Mouse (Mus musculus) liver, adult 2 months (tissue): ENCODE data around the gene Fbxl5. TPM values are rescaled to one million over a fixed set of nuclear protein-coding genes. Genes with fewer than 3 reads are reported as not detected.

Experiments used
- DNase-seq: peaks from one replicate; pipeline ENCODE4 v3.0.0-alpha.2; 2011; ENCODE audit warnings: low read depth, low spot score; ENCODE audit errors: extremely low read depth
- H3K27ac ChIP-seq: fragments of 200-500 bp; replicated peaks from 2 replicates; pipeline ENCODE4 v1.5.1; 2012; ENCODE audit warnings: low read depth, mild to moderate bottlenecking, control low read depth, inconsistent platforms, low read length; ENCODE audit not compliant: insufficient read depth
- H3K27me3 ChIP-seq: fragments of 200-500 bp; 2 replicates; pipeline ENCODE4 v1.6.1; 2012; ENCODE audit warnings: mild to moderate bottlenecking, moderate library complexity, low read length, inconsistent platforms; ENCODE audit not compliant: control insufficient read depth, insufficient read depth
- H3K36me3 ChIP-seq: fragments of 200-500 bp; 2 replicates; pipeline ENCODE4 v1.6.1; 2012; ENCODE audit warnings: low read length, inconsistent platforms; ENCODE audit not compliant: control insufficient read depth, insufficient read depth
- H3K4me1 ChIP-seq: fragments of 200-500 bp; 2 replicates; pipeline ENCODE4 v1.6.1; 2011; ENCODE audit warnings: low read length; ENCODE audit not compliant: control insufficient read depth, insufficient read depth
- H3K4me3 ChIP-seq: fragments of 200-500 bp; 2 replicates; pipeline ENCODE4 v1.5.1; 2011; ENCODE audit warnings: low read depth, mild to moderate bottlenecking, control low read depth, low read length, moderate library complexity; ENCODE audit not compliant: insufficient read depth
- H3K79me2 ChIP-seq: fragments of 200-500 bp; 2 replicates; pipeline ENCODE4 v1.6.1; 2012; ENCODE audit warnings: inconsistent platforms, mild to moderate bottlenecking, low read length, moderate library complexity; ENCODE audit not compliant: control insufficient read depth, insufficient read depth
- H3K9ac ChIP-seq: fragments of 200-500 bp; 2 replicates; pipeline ENCODE4 v1.6.1; 2012; ENCODE audit warnings: low read depth, mild to moderate bottlenecking, control low read depth, inconsistent platforms, low read length
- CTCF ChIP-seq: fragments of 200-500 bp; IDR thresholded peaks from 2 replicates; pipeline ENCODE4 v1.5.1; 2011; ENCODE audit warnings: low read depth, low read length, control low read depth
- POLR2A ChIP-seq: fragments of 200-500 bp; IDR thresholded peaks from 2 replicates; pipeline ENCODE4 v1.6.1; 2011; ENCODE audit warnings: low read length, control low read depth; ENCODE audit not compliant: insufficient read depth; ENCODE audit errors: extremely low read depth
- WGBS: fragments of 180-500 bp; shearing (Covaris S2); methylation state at CpG from one replicate; pipeline ENCODE4 v1.1.7; 2018; 5-methylcytosine and 5-hydroxymethylcytosine counted together
- polyA plus RNA-seq: library from polyadenylated mRNA; depleted of rRNA; stranded (reverse); fragments of >200 nt; gene quantifications from 2 replicates; pipeline ENCODE4 v1.2.3, GENCODE M21; 2012
- total RNA-seq: library from RNA; depleted of rRNA; stranded (reverse); fragments of >200 nt; gene quantifications from 2 replicates; pipeline ENCODE4 v1.2.3, GENCODE M21; 2014

Fbxl5 gene
- total and polyA plus RNA-seq, 2 experiments: 17.4 to 41.8 TPM

DNA sequence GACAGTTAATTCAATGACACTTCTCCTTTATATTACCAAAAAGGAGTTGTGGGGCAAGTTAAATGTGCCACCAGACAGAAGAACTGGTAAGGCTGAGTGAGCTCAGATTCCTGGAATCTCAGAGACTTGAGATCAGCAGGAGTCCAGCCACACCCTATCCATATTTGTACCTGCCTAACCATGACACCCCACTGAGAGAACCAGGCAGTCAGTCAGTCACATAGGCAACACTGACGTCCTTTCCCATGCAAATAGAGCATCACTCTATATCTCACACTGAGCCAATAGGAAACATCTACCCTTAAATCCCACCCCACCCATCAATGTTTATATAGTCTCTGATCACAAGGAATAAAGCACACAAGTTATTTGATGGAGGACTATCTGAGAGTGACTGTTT lies 5.7 kb downstream of the Fbxl5 start:
- no peak overlapping the region for H3K9ac ChIP-seq
- no peak for DNase-seq
- TF ChIP-seq POLR2A (no peak), CTCF (no peak)
- H3K36me3 ChIP-seq: no peaks in the 10 kb centered on the region
- H3K4me3 ChIP-seq: no peak overlapping the region
- no peak overlapping the region for H3K27ac ChIP-seq
- no peaks in the 10 kb centered on the region for H3K4me1 ChIP-seq
- WGBS: 53% methylated on average over 1 of the region's 1 CpGs
- no peaks in the 10 kb centered on the region; the same call in 1 of the 2 replicates for H3K27me3 ChIP-seq
- no peaks in the 10 kb centered on the region for H3K79me2 ChIP-seq

DNA sequence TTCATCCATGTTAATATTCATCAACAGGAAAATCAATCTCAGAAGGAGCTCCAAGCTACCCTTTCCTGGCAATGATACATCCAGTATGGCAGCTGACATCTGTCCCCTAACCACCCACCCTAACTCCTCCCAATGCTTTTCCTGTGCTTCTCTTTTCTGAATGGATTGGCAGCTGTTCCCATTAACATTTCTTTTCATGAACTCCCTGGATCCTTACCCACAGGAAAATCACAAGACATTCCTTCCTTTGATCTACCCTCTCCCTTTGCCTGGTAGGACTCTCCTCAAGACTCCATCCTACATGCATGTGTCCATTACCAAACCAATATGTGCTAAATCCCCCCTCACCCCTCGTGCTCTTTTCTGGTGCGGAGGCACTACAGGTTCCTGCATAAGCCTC lies 6.9 kb downstream of the Fbxl5 start:
- no peak overlapping the region for H3K9ac ChIP-seq
- no peaks in the 10 kb centered on the region for H3K4me1 ChIP-seq
- WGBS: 85% methylated on average over 2 of the region's 2 CpGs

DNA sequence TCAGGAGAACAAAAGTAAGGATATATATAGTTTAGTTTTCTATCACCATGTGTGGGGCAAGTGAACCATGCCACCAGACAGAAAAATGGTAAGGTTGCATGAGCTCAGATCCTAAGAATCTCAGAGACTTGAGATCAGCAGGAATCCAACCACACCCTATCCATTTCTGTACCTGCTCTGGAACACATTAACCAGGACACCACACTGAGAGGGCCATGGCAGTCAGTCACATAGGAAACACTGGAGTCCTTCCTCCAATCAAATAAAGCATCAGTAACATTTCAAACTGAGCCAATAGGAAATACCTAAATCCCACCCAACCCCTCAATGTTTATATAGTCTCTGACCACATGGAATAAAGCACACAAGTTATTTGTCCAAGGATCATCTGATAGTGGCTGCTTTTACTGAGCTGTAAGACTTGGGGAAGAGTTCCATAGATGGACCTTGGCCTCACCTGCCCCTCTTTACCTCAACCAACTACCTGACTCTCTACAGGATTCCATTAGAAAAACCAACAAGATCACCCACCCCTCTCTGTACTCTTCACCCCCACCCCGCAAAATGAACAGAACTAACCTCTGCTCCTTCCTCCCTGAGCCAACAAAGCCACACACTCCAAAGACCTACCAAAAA lies 10.9 kb downstream of the Fbxl5 start:
- H3K9ac ChIP-seq: no peak overlapping the region
- H3K4me1 ChIP-seq: no peaks in the 10 kb centered on the region
- no peak overlapping the region for H3K4me3 ChIP-seq
- H3K27me3 ChIP-seq: no peaks in the 10 kb centered on the region; the same call in 1 of the 2 replicates
- no peaks in the 10 kb centered on the region for H3K79me2 ChIP-seq
- TF ChIP-seq CTCF (no peak), POLR2A (no peak)
- H3K36me3 ChIP-seq: no peaks in the 10 kb centered on the region
- no peak for DNase-seq
- WGBS: 36% methylated on average over 1 of the region's 1 CpGs
- no peak overlapping the region for H3K27ac ChIP-seq

More for the DNA sequence above, 6.9 kb downstream of the Fbxl5 start:
- Histone ChIP-seq H3K79me2 (no peaks in the 10 kb centered on the region), H3K27me3 (no peaks in the 10 kb centered on the region; the same call in 1 of the 2 replicates), H3K4me3 (no peak overlapping the region), H3K36me3 (no peaks in the 10 kb centered on the region), H3K27ac (no peak overlapping the region)
- TF ChIP-seq CTCF (no peak), POLR2A (no peak)
- no peak for DNase-seq

DNA sequence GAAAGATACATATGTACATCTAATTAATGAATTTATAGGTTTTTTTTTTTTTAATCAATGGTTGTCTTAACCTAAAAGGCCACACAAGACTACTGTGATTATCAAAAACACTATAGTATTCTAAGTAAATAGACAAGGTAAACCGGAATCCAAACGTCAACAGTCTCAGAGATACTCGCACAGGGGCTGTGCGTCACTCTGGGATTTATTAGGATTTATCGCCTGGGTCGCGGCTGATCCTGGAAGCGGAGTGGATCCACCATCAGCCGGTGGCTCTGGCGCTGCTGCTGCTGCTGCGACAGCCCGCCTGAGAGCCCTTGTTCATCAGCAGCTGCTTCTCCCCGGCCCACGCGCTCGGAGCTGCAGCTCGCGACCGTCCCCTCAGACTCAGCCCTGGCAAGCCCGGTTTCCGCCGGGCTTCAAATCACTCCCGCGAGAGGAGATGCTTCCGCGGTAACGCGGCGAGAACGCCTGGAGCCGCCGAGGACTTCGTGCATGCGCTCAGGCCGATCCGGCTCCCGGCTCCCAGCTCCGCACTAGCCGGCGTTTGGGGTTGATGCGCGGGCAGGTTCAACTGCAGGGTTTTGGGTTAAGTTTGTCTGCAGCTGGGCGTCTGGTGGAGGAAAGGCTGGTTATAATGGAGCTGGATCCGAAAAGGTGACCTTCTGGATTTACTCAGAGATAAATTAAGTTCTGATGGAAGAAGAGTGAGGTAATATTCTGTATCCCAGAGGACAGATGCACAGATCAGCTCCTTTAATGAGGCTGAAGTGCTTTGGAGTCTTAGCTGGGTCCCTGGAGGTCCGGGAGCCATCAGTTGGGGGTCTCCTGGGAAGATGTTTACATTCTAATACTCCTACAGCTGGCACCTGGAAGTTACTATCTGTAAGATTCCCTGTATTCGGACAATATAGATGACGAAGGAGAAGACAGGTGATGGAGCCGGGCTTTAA lies 13.4 kb downstream of the Fbxl5 start:
- Histone ChIP-seq H3K36me3 (no peaks in the 10 kb centered on the region), H3K9ac (0 out of 2 replicates have a peak overlapping the region, but pooled peaks have one; percentile 59), H3K4me1 (no peaks in the 10 kb centered on the region), H3K27ac (no peak overlapping the region), H3K4me3 (peak overlapping the region; percentile 29; the same call in 1 of the 2 replicates), H3K79me2 (no peaks in the 10 kb centered on the region), H3K27me3 (0 out of 2 replicates have a peak, but pooled peaks cover 2% of the 10 kb centered on the region)
- TF ChIP-seq CTCF: no peak
- TF ChIP-seq POLR2A: no peak
- DNase-seq: no peak
- WGBS: 7% methylated on average over 48 of the region's 48 CpGs

DNA sequence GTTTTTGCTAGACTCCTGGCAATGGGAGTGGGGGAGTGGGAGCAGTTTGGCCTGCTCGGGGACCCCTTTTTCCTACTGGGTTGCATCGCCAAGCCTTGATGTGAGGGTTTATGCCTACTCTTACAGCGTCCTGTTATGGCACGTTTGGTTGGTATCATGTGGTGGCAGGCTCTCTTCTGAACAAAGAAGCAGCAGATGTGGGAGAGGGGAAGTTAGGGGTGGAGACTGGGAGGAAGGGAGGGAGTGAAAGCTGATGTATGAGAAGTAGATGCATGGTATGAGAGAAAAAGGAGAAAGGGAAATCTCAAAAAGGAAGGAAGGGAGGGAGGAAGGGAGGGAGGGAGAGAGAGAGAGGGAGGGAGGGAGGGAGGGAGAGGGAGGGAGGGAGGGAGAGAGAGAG lies 14.5 kb downstream of the Fbxl5 start:
- TF ChIP-seq POLR2A (no peak), CTCF (no peak)
- no peak overlapping the region for H3K27ac ChIP-seq

DNA sequence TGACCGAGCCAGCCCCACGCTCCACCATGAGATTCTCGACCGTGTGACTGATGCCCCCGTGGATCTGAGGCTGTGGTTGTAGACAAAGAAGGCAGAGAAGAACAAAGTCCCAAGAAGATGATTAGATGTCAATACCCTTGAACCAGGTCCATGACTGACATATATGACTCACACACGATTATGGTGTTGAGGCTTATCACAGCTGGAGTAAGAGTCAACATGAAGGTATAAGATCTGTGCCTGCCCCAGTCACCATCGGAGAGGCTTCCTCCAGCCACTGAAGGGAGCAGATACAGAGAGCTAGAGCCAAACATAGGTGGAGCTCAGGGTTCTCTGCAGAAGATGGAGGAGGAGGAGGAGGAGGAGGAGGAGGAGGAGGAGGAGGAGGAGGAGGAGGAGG lies 15.1 kb downstream of the Fbxl5 start:
- Histone ChIP-seq H3K36me3 (no peaks in the 10 kb centered on the region), H3K4me1 (no peaks in the 10 kb centered on the region), H3K27ac (no peak overlapping the region), H3K79me2 (no peaks in the 10 kb centered on the region), H3K4me3 (no peak overlapping the region), H3K9ac (no peak overlapping the region), H3K27me3 (0 out of 2 replicates have a peak, but pooled peaks cover 2% of the 10 kb centered on the region)
- TF ChIP-seq CTCF (no peak), POLR2A (no peak)
- 87% methylated on average over 7 of the region's 7 CpGs for WGBS
- DNase-seq: no peak

More for the DNA sequence above, 14.5 kb downstream of the Fbxl5 start:
- Histone ChIP-seq H3K4me3 (no peak overlapping the region), H3K36me3 (no peaks in the 10 kb centered on the region), H3K9ac (no peak overlapping the region), H3K4me1 (no peaks in the 10 kb centered on the region), H3K79me2 (no peaks in the 10 kb centered on the region), H3K27me3 (0 out of 2 replicates have a peak, but pooled peaks cover 2% of the 10 kb centered on the region)
- DNase-seq: no peak
- WGBS: 91% methylated on average over 4 of the region's 4 CpGs
